Mouse (Mus musculus): ENCODE results near the gene Stradb.

DNA sequence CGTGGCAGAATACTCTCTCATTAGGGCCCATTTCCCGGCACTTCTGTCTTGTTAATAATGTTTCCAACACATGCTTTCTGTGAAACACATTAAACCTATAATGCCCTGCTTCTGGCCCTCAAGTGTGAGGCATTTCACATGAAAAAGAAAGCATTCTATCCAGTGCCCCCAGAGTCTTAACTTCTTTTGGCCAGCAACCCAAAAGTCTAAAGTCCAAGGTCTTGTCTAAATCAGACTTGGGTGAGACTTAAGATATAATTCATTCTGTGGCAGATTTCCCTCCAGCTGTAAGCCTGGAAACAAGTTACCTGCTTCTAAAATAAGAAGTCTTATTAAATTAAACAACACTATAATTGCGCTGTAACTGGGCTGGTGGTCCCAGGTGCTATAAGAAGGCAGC is 48.2 kb downstream of the Stradb start:
- TF ChIP-seq CTCF (IDR thresholded peaks at IDR 0.05; ENCODE audit: low read depth, low read length), result no peak
- TF ChIP-seq POLR2A (IDR thresholded peaks at IDR 0.05; ENCODE audit: extremely low read depth, insufficient read depth, low read length), result no peak
